Mouse (Mus musculus): ENCODE data around the gene Cenpe. TPM values are rescaled to one million over a fixed set of nuclear protein-coding genes. Genes with fewer than 3 reads are reported as not detected.

The Cenpe gene
- polyA plus RNA-seq, 1 experiment from 2014 or later = 28.6 TPM

DNA sequence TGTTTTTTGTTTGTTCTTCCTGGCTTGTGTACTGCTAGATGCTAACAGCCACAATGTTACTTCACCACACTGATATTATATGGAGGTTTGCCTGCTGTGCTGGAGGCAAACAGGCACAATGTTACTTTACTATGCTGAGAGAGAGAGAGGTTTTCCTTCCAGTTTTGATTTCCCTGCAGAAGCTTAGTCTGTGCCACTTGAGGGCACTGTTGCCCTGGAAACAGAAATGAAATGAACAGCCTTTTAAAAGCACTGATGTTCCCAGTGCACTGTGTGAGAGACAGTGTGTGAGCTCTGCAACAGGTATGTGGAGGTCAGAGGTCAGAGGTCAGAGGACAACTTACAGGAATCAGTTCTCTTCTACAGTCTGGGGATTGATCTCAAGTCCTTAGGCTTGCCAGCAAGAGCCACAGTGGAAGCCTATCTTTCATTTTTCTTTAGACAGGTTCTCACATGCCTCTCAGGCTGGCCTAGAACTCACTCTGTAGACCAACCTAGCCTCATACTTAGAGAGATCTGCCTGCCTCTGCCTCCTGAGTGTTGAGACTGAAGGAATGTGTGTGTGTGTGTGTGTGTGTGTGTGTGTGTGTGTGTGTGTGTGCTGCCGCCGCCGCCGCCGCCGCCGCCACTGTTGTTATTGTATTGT is 78.0 kb downstream of the Cenpe start:
- WGBS = 98% methylated on average over 7 of the region's 7 CpGs

DNA sequence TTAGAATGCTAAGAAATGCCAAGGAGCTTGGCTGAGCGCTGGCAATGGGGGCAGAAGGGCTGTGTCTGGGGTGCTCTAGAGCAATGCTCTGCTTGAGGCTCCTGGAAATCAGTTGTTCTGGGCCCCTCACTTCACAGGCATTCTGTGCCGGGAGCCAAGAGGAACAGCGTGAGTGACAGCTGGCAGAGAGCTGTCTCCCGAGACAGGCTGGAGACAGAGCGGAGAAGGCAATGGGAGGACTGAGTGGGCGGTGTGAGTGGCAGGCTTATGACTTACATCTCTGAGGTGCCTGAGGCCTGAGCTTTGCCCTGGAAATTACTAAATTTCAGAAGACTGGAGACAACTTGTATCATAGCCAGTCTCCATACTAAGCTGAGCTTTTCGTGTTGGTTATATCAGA is 81.4 kb downstream of the Cenpe start:
- H3K9ac ChIP-seq (ENCODE audit: low read length) = no peak overlapping the region
- WGBS = 40% methylated on average over 7 of the region's 7 CpGs
- no peaks in the 10 kb centered on the region for H3K27me3 ChIP-seq (ENCODE audit: control insufficient read depth, insufficient read depth, low read depth, low read length)
- H3K36me3 ChIP-seq (ENCODE audit: control insufficient read depth, insufficient read depth, low read length) = no peaks in the 10 kb centered on the region
- no peaks in the 10 kb centered on the region for H3K9me3 ChIP-seq (ENCODE audit: control insufficient read depth, low read length)
- H3K27ac ChIP-seq (ENCODE audit: low read length) = no peak overlapping the region
- no peaks in the 10 kb centered on the region for H3K4me1 ChIP-seq (replicated peaks; ENCODE audit: control insufficient read depth, insufficient read depth, low read length)
- H3K4me2 ChIP-seq (ENCODE audit: low read depth, low read length) = no peak overlapping the region
- H3K4me3 ChIP-seq (ENCODE audit: low read length) = no peak overlapping the region
- no peak for ATAC-seq (ENCODE audit: low read depth)

More for the DNA sequence above, 78.0 kb downstream of the Cenpe start:
- H3K4me1 ChIP-seq (replicated peaks; ENCODE audit: control insufficient read depth, insufficient read depth, low read length) = no peaks in the 10 kb centered on the region; the same call in 1 of the 2 replicates
- no peak overlapping the region for H3K9ac ChIP-seq (ENCODE audit: low read length)
- no peaks in the 10 kb centered on the region for H3K27me3 ChIP-seq (ENCODE audit: control insufficient read depth, insufficient read depth, low read depth, low read length)
- no peaks in the 10 kb centered on the region for H3K9me3 ChIP-seq (ENCODE audit: control insufficient read depth, low read length)
- no peak overlapping the region for H3K27ac ChIP-seq (ENCODE audit: low read length)
- no peak overlapping the region for H3K4me2 ChIP-seq (ENCODE audit: low read depth, low read length)
- no peaks in the 10 kb centered on the region for H3K36me3 ChIP-seq (ENCODE audit: control insufficient read depth, insufficient read depth, low read length)
- no peak overlapping the region for H3K4me3 ChIP-seq (ENCODE audit: low read length)
- peak; percentile 49 for ATAC-seq (ENCODE audit: low read depth)

DNA sequence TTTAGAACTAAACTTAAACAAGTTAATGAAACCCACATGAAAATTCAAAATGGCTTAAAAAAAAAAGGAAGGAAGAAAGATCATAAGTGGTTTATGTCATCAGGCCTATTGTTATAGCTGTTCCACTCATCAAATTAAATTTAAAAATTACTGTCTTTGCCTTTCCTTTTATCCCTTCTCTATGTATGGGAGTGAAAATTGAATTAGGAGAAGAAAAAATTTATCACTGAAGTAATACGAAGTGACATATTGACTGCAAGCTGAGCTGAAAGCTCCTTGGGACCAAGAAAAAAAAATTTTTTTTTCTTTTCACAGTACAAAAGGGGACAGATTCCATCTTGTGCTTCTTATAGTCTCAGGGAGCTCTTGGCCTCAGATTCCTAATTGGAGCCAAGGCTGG is 83.2 kb downstream of the Cenpe start:
- 77% methylated on average over 1 of the region's 1 CpGs for WGBS
- ATAC-seq (ENCODE audit: low read depth) = no peak
- no peaks in the 10 kb centered on the region for H3K27me3 ChIP-seq (ENCODE audit: control insufficient read depth, insufficient read depth, low read depth, low read length)

DNA sequence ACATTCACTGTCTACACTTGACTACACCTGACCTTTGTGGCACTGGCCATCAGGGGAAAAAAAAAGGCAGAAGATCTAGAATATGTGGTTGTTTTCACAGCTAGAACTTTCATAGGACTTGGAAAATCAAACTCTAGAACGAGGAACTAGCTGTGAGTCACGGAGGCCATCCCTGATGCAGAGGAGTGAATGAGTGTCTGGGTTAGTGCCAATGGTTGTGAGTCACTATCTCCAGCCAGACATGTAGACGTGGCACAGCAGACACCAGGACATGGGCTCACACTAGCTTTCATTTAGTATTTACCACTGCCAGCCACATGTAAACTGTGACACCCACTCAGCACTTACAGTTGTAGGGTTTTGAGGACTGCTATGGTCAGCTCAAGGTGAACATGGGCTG is 86.2 kb downstream of the Cenpe start:
- Histone ChIP-seq H3K9me3 (ENCODE audit: control insufficient read depth, low read length) (no peaks in the 10 kb centered on the region), H3K4me2 (ENCODE audit: low read depth, low read length) (no peak overlapping the region), H3K4me1 (replicated peaks; ENCODE audit: control insufficient read depth, insufficient read depth, low read length) (no peaks in the 10 kb centered on the region), H3K4me3 (ENCODE audit: low read length) (no peak overlapping the region), H3K36me3 (ENCODE audit: control insufficient read depth, insufficient read depth, low read length) (no peaks in the 10 kb centered on the region), H3K27me3 (ENCODE audit: control insufficient read depth, insufficient read depth, low read depth, low read length) (no peaks in the 10 kb centered on the region), H3K27ac (ENCODE audit: low read length) (no peak overlapping the region), H3K9ac (ENCODE audit: low read length) (no peak overlapping the region)
- 70% methylated on average over 3 of the region's 3 CpGs for WGBS
- ATAC-seq (ENCODE audit: low read depth) = no peak

More for the DNA sequence above, 83.2 kb downstream of the Cenpe start:
- no peaks in the 10 kb centered on the region for H3K36me3 ChIP-seq (ENCODE audit: control insufficient read depth, insufficient read depth, low read length)
- no peaks in the 10 kb centered on the region for H3K4me1 ChIP-seq (replicated peaks; ENCODE audit: control insufficient read depth, insufficient read depth, low read length)
- no peak overlapping the region for H3K4me3 ChIP-seq (ENCODE audit: low read length)
- no peak overlapping the region for H3K9ac ChIP-seq (ENCODE audit: low read length)
- no peak overlapping the region for H3K27ac ChIP-seq (ENCODE audit: low read length)
- no peaks in the 10 kb centered on the region for H3K9me3 ChIP-seq (ENCODE audit: control insufficient read depth, low read length)
- H3K4me2 ChIP-seq (ENCODE audit: low read depth, low read length) = no peak overlapping the region

DNA sequence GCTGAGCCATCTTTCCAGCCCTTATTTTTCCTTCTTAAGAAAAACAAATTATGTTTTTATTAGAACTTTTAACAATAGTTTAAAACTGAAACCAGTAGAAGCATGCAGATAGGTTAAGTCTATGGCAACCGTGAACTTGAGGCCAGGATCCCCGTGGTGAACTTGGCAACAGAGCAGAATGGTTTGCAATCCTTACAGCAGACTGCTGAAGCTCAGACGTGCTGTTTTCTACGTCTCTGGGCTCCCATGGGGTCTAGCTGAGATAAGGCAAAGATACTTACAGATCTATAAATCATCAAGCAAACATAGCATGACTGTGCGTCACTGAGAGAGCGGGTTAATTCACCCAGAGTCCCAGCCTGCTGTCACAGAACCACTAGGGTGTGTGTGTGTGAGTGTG is 87.7 kb downstream of the Cenpe start:
- Histone ChIP-seq H3K9ac (ENCODE audit: low read length) (no peak overlapping the region), H3K4me3 (ENCODE audit: low read length) (no peak overlapping the region), H3K4me1 (replicated peaks; ENCODE audit: control insufficient read depth, insufficient read depth, low read length) (no peaks in the 10 kb centered on the region), H3K9me3 (ENCODE audit: control insufficient read depth, low read length) (no peaks in the 10 kb centered on the region), H3K36me3 (ENCODE audit: control insufficient read depth, insufficient read depth, low read length) (no peaks in the 10 kb centered on the region), H3K27me3 (ENCODE audit: control insufficient read depth, insufficient read depth, low read depth, low read length) (no peaks in the 10 kb centered on the region), H3K27ac (ENCODE audit: low read length) (no peak overlapping the region), H3K4me2 (ENCODE audit: low read depth, low read length) (no peak overlapping the region)
- WGBS = 53% methylated on average over 6 of the region's 6 CpGs
- ATAC-seq (ENCODE audit: low read depth) = no peak

DNA sequence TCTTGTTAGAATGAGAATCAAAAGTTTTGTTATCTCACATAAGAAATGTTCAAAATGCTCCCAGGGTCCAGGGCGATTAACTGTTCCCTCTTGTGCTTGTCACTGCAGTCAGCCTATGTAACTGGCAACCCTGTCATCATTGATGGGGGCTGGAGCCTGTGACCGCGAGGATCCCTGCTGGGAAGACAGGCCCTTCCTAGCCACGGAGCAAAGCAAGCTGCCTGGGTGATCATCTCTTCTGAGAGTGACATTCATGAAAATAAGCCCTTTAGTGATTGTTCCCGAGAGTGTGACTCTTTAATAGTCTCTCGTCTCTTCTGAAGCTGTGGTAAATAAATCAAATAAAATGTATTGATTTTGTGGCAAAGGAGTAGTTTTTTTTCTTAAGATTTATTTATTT is 91.7 kb downstream of the Cenpe start:
- Histone ChIP-seq H3K27ac (ENCODE audit: low read length) (no peak overlapping the region), H3K4me2 (ENCODE audit: low read depth, low read length) (no peak overlapping the region), H3K4me3 (ENCODE audit: low read length) (no peak overlapping the region), H3K9ac (ENCODE audit: low read length) (no peak overlapping the region), H3K27me3 (ENCODE audit: control insufficient read depth, insufficient read depth, low read depth, low read length) (no peaks in the 10 kb centered on the region), H3K36me3 (ENCODE audit: control insufficient read depth, insufficient read depth, low read length) (no peaks in the 10 kb centered on the region), H3K4me1 (replicated peaks; ENCODE audit: control insufficient read depth, insufficient read depth, low read length) (no peaks in the 10 kb centered on the region; the same call in 1 of the 2 replicates), H3K9me3 (ENCODE audit: control insufficient read depth, low read length) (no peaks in the 10 kb centered on the region)
- WGBS = 37% methylated on average over 6 of the region's 6 CpGs
- ATAC-seq (ENCODE audit: low read depth) = no peak

DNA sequence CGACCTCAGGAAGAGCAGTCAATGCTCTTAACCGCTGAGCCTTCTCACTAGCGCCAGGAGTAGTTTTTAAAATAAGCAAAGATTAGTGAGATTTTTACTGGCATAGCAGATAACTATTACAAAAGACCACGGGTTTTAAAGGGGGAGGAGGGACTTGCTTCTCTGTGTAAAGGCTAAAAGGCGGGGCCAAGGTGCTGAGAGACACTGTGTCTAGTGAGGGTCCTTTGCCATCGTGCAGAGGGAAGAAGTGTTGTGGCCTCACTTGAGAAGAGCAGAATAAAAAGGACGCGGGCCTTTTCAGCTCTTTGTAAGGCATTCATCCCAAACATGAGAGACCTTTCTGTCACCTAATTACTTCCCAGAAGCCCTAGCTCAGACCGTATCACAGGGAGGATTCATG is 92.2 kb downstream of the Cenpe start:
- Histone ChIP-seq H3K27me3 (ENCODE audit: control insufficient read depth, insufficient read depth, low read depth, low read length) (no peaks in the 10 kb centered on the region), H3K4me2 (ENCODE audit: low read depth, low read length) (no peak overlapping the region), H3K9me3 (ENCODE audit: control insufficient read depth, low read length) (no peaks in the 10 kb centered on the region), H3K27ac (ENCODE audit: low read length) (no peak overlapping the region), H3K4me1 (replicated peaks; ENCODE audit: control insufficient read depth, insufficient read depth, low read length) (no peaks in the 10 kb centered on the region; the same call in 1 of the 2 replicates), H3K9ac (ENCODE audit: low read length) (no peak overlapping the region), H3K4me3 (ENCODE audit: low read length) (no peak overlapping the region), H3K36me3 (ENCODE audit: control insufficient read depth, insufficient read depth, low read length) (no peaks in the 10 kb centered on the region)
- WGBS = 29% methylated on average over 9 of the region's 9 CpGs
- no peak for ATAC-seq (ENCODE audit: low read depth)

DNA sequence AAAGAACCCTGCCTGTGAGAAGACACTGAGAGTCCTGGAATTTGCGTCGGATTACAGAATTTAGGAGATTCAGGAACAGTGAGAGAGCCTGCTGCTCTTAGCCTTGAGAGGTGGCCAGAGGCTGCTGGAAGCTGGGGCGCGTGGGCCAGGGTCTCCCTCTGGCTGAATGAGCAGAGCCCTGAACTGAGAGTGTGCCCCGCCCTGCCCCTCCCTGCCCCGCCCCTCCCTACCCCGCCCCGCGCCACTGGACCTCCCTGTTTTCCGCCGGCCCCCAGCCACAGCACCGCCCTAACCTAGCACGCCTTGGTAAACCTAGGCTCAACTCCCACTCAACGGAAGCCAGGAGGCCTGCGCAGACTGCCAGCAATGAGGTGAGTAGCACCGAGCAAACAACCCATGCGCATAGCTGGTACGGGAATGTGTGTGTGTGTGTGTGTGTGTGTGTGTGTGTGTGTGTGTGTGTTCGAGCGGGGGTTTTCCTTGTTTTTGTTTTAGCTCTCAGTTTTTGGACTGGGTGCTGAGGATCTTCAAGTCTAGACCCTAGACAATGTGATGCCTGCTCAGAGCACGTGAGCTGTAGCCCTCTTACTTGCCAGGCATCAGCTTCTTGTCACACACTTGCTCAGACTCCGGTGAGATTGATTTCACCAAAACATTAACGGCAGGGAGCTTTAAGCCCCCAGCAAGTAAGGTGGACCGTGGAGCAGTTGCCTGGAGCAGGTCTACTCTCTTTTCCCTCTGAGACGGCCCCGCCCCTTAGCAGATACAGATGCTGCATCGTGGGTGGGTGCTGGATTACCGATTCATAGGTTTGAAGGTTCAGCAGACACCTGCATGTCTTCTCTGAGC is 95.3 kb downstream of the Cenpe start, which contains the start of gene Slc9b2:
Slc9b2 (plus strand) TSS at position 290 of the 849 bp plus-strand sequence.
- no peaks in the 10 kb centered on the region; the same call in 1 of the 2 replicates for H3K4me1 ChIP-seq (replicated peaks; ENCODE audit: control insufficient read depth, insufficient read depth, low read length)
- H3K27ac ChIP-seq (ENCODE audit: low read length) = no peak within 1 kb of the TSS
- no peaks in the 10 kb centered on the region for H3K9me3 ChIP-seq (ENCODE audit: control insufficient read depth, low read length)
- peak within 1 kb of the TSS; percentile 80 for H3K4me2 ChIP-seq (ENCODE audit: low read depth, low read length)
- ATAC-seq (ENCODE audit: low read depth) = peak; percentile 96
- H3K36me3 ChIP-seq (ENCODE audit: control insufficient read depth, insufficient read depth, low read length) = no peaks in the 10 kb centered on the region
- H3K9ac ChIP-seq (ENCODE audit: low read length) = peak within 1 kb of the TSS; percentile 57
- H3K27me3 ChIP-seq (ENCODE audit: control insufficient read depth, insufficient read depth, low read depth, low read length) = no peaks in the 10 kb centered on the region
- 9% methylated on average over 27 of the region's 28 CpGs for WGBS
- peak within 1 kb of the TSS; percentile 50 for H3K4me3 ChIP-seq (ENCODE audit: low read length)

DNA sequence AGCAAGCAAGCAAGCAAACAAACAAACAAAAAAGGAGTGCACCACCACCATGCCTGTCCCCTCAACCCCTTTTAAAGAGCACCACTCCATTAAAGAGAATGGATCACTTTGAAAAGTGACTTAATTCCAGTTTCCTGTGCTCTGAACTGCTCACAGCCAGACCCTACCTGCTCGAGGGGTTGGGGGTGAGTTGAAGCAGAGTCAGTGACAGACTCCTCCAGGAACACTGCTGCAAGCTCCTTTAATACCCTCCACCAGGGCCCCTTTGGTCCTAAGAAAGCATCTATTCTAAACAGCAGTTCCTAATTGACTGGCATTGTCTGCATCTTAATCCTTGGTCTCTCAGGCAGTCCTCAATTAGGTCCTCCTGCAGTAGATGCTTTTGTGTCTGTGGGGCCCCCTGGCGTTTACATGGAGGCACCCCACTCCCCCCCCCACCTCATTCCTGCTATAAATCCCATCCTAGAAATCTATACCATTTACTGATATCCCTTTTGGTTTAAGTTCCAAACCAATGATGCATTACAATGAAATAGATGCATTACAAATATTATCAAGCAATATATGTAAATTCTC is 100.7 kb downstream of the Cenpe start:
- H3K27ac ChIP-seq (ENCODE audit: low read length) = no peak overlapping the region
- H3K4me2 ChIP-seq (ENCODE audit: low read depth, low read length) = no peak overlapping the region
- H3K9me3 ChIP-seq (ENCODE audit: control insufficient read depth, low read length) = no peaks in the 10 kb centered on the region
- no peak overlapping the region for H3K4me3 ChIP-seq (ENCODE audit: low read length)
- no peaks in the 10 kb centered on the region for H3K36me3 ChIP-seq (ENCODE audit: control insufficient read depth, insufficient read depth, low read length)
- no peak overlapping the region for H3K9ac ChIP-seq (ENCODE audit: low read length)
- WGBS = 33% methylated on average over 2 of the region's 2 CpGs
- H3K27me3 ChIP-seq (ENCODE audit: control insufficient read depth, insufficient read depth, low read depth, low read length) = no peaks in the 10 kb centered on the region
- no peaks in the 10 kb centered on the region for H3K4me1 ChIP-seq (replicated peaks; ENCODE audit: control insufficient read depth, insufficient read depth, low read length)
- no peak for ATAC-seq (ENCODE audit: low read depth)

Measured in lung, embryonic 16.5 days (tissue).